Mouse (Mus musculus): Measurements from ENCODE around the gene Plb1. TPM values are rescaled to one million over a fixed set of nuclear protein-coding genes. Genes with fewer than 3 reads are reported as not detected.

Plb1 gene
- total and polyA plus RNA-seq, 2 experiments: under 0.01 to 0.02 TPM

DNA sequence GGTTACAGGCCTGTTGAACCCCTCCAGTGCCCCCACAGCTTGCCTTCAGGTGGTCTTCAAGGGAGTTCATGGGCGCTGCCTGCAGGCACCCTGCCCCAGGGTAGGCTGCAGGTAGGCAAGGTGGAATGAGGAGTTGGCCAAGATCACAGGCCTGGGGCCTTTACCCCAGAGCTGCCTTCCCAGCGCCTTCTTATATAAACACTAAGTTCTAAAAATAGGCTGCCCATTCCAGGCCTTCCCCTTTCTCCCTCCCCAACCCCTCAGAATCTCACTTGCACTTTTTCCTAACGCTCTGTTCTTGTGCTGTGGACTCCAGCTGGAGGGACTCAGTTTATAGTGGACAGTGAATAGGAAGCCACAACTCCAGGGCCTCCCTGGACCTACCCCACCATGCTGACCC, 117.2 kb downstream of the Plb1 start:
- no peaks in the 10 kb centered on the region for H3K4me1 ChIP-seq (ENCODE audit: control insufficient read depth, insufficient read depth, low read length)
- TF ChIP-seq CTCF (IDR thresholded peaks at IDR 0.05; ENCODE audit: low read depth, low read length): no peak
- TF ChIP-seq POLR2A (IDR thresholded peaks at IDR 0.05; ENCODE audit: extremely low read depth, insufficient read depth, low read length): no peak
- WGBS: 76% methylated on average over 3 of the region's 3 CpGs
- H3K27ac ChIP-seq (replicated peaks; ENCODE audit: insufficient read depth, low read depth, low read length): no peak overlapping the region
- H3K9ac ChIP-seq (ENCODE audit: low read depth, low read length): no peak overlapping the region
- H3K4me3 ChIP-seq (ENCODE audit: insufficient read depth, low read depth, low read length): no peak overlapping the region
- no peaks in the 10 kb centered on the region for H3K79me2 ChIP-seq (ENCODE audit: control insufficient read depth, insufficient read depth, low read length)
- no peaks in the 10 kb centered on the region for H3K27me3 ChIP-seq (ENCODE audit: control insufficient read depth, insufficient read depth, low read length)
- no peak for DNase-seq (ENCODE audit: extremely low read depth, low read depth, low spot score)
- no peaks in the 10 kb centered on the region for H3K36me3 ChIP-seq (ENCODE audit: control insufficient read depth, insufficient read depth, low read length)

- WGBS: 78% methylated on average over 3 of the region's 3 CpGs
These were observed 118.2 kb downstream of the Plb1 start for GRCm38 (mm10) chr5:32350551-32351256.

GRCm38 (mm10) chr5:32351721-32352465, 119.4 kb downstream of the Plb1 start:
- Histone ChIP-seq H3K4me3 (ENCODE audit: insufficient read depth, low read depth, low read length) (no peak overlapping the region), H3K9ac (ENCODE audit: low read depth, low read length) (no peak overlapping the region), H3K27ac (replicated peaks; ENCODE audit: insufficient read depth, low read depth, low read length) (no peak overlapping the region), H3K79me2 (ENCODE audit: control insufficient read depth, insufficient read depth, low read length) (no peaks in the 10 kb centered on the region), H3K27me3 (ENCODE audit: control insufficient read depth, insufficient read depth, low read length) (no peaks in the 10 kb centered on the region), H3K4me1 (ENCODE audit: control insufficient read depth, insufficient read depth, low read length) (no peaks in the 10 kb centered on the region), H3K36me3 (ENCODE audit: control insufficient read depth, insufficient read depth, low read length) (no peaks in the 10 kb centered on the region)
- no peak for DNase-seq (ENCODE audit: extremely low read depth, low read depth, low spot score)
- whole genome bisulfite sequencing: 83% methylated on average over 4 of the region's 4 CpGs
- TF ChIP-seq CTCF (IDR thresholded peaks at IDR 0.05; ENCODE audit: low read depth, low read length): no peak

More at GRCm38 (mm10) chr5:32350551-32351256, 118.2 kb downstream of the Plb1 start:
- H3K9ac ChIP-seq (ENCODE audit: low read depth, low read length): no peak overlapping the region
- no peaks in the 10 kb centered on the region for H3K79me2 ChIP-seq (ENCODE audit: control insufficient read depth, insufficient read depth, low read length)
- H3K27me3 ChIP-seq (ENCODE audit: control insufficient read depth, insufficient read depth, low read length): no peaks in the 10 kb centered on the region
- TF ChIP-seq CTCF (IDR thresholded peaks at IDR 0.05; ENCODE audit: low read depth, low read length) (no peak), POLR2A (IDR thresholded peaks at IDR 0.05; ENCODE audit: extremely low read depth, insufficient read depth, low read length) (no peak)
- no peak overlapping the region for H3K27ac ChIP-seq (replicated peaks; ENCODE audit: insufficient read depth, low read depth, low read length)
- DNase-seq (ENCODE audit: extremely low read depth, low read depth, low spot score): no peak
- H3K4me1 ChIP-seq (ENCODE audit: control insufficient read depth, insufficient read depth, low read length): no peaks in the 10 kb centered on the region
- no peaks in the 10 kb centered on the region for H3K36me3 ChIP-seq (ENCODE audit: control insufficient read depth, insufficient read depth, low read length)
- H3K4me3 ChIP-seq (ENCODE audit: insufficient read depth, low read depth, low read length): no peak overlapping the region

DNA sequence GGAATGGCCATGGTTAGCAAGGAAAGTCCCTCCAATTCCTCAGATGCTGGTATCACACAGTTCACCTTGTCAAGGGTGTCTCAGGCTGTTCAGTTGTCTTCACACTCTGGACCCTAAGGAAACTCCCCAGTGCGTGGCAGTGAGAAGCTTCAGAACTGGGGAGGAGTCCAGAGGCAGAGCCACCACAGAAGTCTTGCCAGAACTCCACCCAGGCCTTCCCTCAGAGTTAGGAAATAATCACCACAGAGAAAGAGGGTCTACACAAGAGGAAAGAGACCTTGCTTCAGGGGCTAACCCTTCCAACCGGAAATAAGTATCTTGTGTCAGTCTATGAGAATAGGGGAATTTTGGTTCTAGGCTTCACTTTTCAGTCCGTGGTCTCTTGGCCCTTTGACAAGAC, 120.3 kb downstream of the Plb1 start:
- TF ChIP-seq POLR2A (IDR thresholded peaks at IDR 0.05; ENCODE audit: extremely low read depth, insufficient read depth, low read length) (no peak), CTCF (IDR thresholded peaks at IDR 0.05; ENCODE audit: low read depth, low read length) (no peak)

DNA sequence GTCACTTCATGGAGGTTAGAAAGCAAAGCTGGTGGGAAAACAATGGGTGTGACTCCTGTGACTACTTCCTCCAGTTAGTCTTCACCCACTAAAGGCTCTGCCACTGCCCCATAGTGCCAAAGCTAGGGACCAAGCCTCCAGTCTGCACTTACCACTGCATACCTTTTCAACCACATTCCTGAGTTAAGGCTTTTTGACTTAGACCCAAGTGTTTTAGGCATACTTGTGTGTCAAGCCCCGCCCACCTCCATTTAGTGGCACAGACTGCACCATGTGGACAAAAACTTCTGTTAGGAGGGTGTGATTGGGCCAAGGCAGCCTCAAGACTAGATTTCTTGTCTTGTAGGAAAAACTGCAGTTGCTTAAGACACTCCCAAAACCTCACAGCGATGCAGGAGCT, 120.8 kb downstream of the Plb1 start:
- WGBS: 80% methylated on average over 2 of the region's 2 CpGs

More for the DNA sequence above, 120.3 kb downstream of the Plb1 start:
- Histone ChIP-seq H3K4me3 (ENCODE audit: insufficient read depth, low read depth, low read length) (no peak overlapping the region), H3K27ac (replicated peaks; ENCODE audit: insufficient read depth, low read depth, low read length) (no peak overlapping the region), H3K4me1 (ENCODE audit: control insufficient read depth, insufficient read depth, low read length) (no peaks in the 10 kb centered on the region), H3K27me3 (ENCODE audit: control insufficient read depth, insufficient read depth, low read length) (no peaks in the 10 kb centered on the region), H3K36me3 (ENCODE audit: control insufficient read depth, insufficient read depth, low read length) (no peaks in the 10 kb centered on the region), H3K79me2 (ENCODE audit: control insufficient read depth, insufficient read depth, low read length) (no peaks in the 10 kb centered on the region), H3K9ac (ENCODE audit: low read depth, low read length) (no peak overlapping the region)
- 85% methylated on average over 3 of the region's 3 CpGs for WGBS
- DNase-seq (ENCODE audit: extremely low read depth, low read depth, low spot score): no peak

DNA sequence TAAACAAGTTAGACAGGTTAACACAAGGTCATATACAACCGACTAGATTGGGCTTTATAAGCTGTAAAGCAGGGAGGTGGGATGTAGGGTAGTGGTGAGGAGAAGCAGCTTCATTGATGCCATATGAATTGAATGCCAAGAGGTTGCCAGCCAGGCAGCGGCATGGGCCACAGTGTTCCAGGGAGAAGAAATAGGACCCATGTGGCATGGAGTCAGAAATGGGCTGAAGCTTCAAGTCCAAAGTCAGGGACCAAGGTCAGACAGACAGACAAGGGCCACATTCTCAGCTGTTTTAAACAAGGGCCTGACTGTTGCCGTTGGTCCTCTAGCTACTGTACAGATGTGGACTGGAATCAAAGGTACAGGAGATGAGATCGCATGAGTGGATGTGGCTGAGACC, 128.0 kb downstream of the Plb1 start:
- Histone ChIP-seq H3K4me3 (ENCODE audit: insufficient read depth, low read depth, low read length) (no peak overlapping the region), H3K9ac (ENCODE audit: low read depth, low read length) (no peak overlapping the region), H3K36me3 (ENCODE audit: control insufficient read depth, insufficient read depth, low read length) (no peaks in the 10 kb centered on the region), H3K4me1 (ENCODE audit: control insufficient read depth, insufficient read depth, low read length) (no peaks in the 10 kb centered on the region), H3K27me3 (ENCODE audit: control insufficient read depth, insufficient read depth, low read length) (no peaks in the 10 kb centered on the region), H3K27ac (replicated peaks; ENCODE audit: insufficient read depth, low read depth, low read length) (no peak overlapping the region), H3K79me2 (ENCODE audit: control insufficient read depth, insufficient read depth, low read length) (no peaks in the 10 kb centered on the region)
- peak; percentile 11 for DNase-seq (ENCODE audit: extremely low read depth, low read depth, low spot score)
- TF ChIP-seq CTCF (IDR thresholded peaks at IDR 0.05; ENCODE audit: low read depth, low read length): no peak
- TF ChIP-seq POLR2A (IDR thresholded peaks at IDR 0.05; ENCODE audit: extremely low read depth, insufficient read depth, low read length): no peak
- WGBS: 77% methylated on average over 4 of the region's 4 CpGs

More for the DNA sequence above, 120.8 kb downstream of the Plb1 start:
- H3K27ac ChIP-seq (replicated peaks; ENCODE audit: insufficient read depth, low read depth, low read length): no peak overlapping the region
- no peaks in the 10 kb centered on the region for H3K27me3 ChIP-seq (ENCODE audit: control insufficient read depth, insufficient read depth, low read length)
- DNase-seq (ENCODE audit: extremely low read depth, low read depth, low spot score): no peak
- H3K36me3 ChIP-seq (ENCODE audit: control insufficient read depth, insufficient read depth, low read length): no peaks in the 10 kb centered on the region
- H3K9ac ChIP-seq (ENCODE audit: low read depth, low read length): no peak overlapping the region
- H3K79me2 ChIP-seq (ENCODE audit: control insufficient read depth, insufficient read depth, low read length): no peaks in the 10 kb centered on the region
- no peaks in the 10 kb centered on the region for H3K4me1 ChIP-seq (ENCODE audit: control insufficient read depth, insufficient read depth, low read length)
- TF ChIP-seq POLR2A (IDR thresholded peaks at IDR 0.05; ENCODE audit: extremely low read depth, insufficient read depth, low read length) (no peak), CTCF (IDR thresholded peaks at IDR 0.05; ENCODE audit: low read depth, low read length) (no peak)
- H3K4me3 ChIP-seq (ENCODE audit: insufficient read depth, low read depth, low read length): no peak overlapping the region

All from liver, adult 2 months (tissue).